Mouse (Mus musculus) CH12.LX (cell line): ENCODE results near the gene Zfhx3. TPM values are rescaled to one million over a fixed set of nuclear protein-coding genes. Genes with fewer than 3 reads are reported as not detected.

Experiments
- DNase-seq: peaks from one replicate; pipeline ENCODE4 v3.0.0-alpha.2; 2013; ENCODE audit errors: extremely low read depth
- H3K27ac ChIP-seq: 2 replicates; pipeline ENCODE4 v1.5.1; 2012; ENCODE audit warnings: low read depth, mild to moderate bottlenecking, control low read depth, moderate library complexity; ENCODE audit not compliant: insufficient read depth
- H3K27me3 ChIP-seq: replicated peaks from 2 replicates; pipeline ENCODE3; 2012; ENCODE audit warnings: inconsistent platforms
- H3K36me3 ChIP-seq, 2 experiments: replicated peaks in 1 of 2; 2 replicates each; pipeline versions ENCODE3 to v1.6.1; 2012; ENCODE audit warnings: inconsistent platforms in 1 of 2, low read length in 1 of 2, mild to moderate bottlenecking in 1 of 2, mixed read lengths in 1 of 2, moderate library complexity in 1 of 2; ENCODE audit not compliant: control insufficient read depth in 1 of 2, insufficient read depth in 1 of 2
- H3K4me1 ChIP-seq, 2 experiments: 2 replicates each; pipeline ENCODE4 v1.6.1; 2012; ENCODE audit warnings: inconsistent platforms in 1 of 2, moderate library complexity in 1 of 2; ENCODE audit not compliant: insufficient read depth in 2 of 2, control insufficient read depth in 1 of 2
- H3K4me2 ChIP-seq: 2 replicates; pipeline ENCODE4 v1.6.1; 2012; ENCODE audit warnings: low read depth, mild to moderate bottlenecking, control low read depth; ENCODE audit not compliant: poor library complexity, insufficient read depth, severe bottlenecking
- H3K4me3 ChIP-seq, 3 experiments: fragments of 150-350 bp in 1 of 3; sonication (generic) in 1 of 3; replicated peaks in 1 of 3; 2 replicates each; pipeline versions ENCODE3 to v1.5.1; 2011 to 2012; ENCODE audit warnings: low read depth in 2 of 3, low read length in 2 of 3, mild to moderate bottlenecking in 2 of 3, moderate library complexity in 2 of 3, control low read depth in 1 of 3, improper control_type of control experiment in 1 of 3, inconsistent platforms in 1 of 3, mixed read lengths in 1 of 3; ENCODE audit not compliant: poor library complexity in 1 of 3
- H3K79me2 ChIP-seq: replicated peaks from 2 replicates; pipeline ENCODE4 v1.6.1; 2012; ENCODE audit warnings: mild to moderate bottlenecking, moderate library complexity; ENCODE audit not compliant: control insufficient read depth, poor library complexity, insufficient read depth, severe bottlenecking; ENCODE audit errors: extremely low read depth
- H3K9ac ChIP-seq: 2 replicates; pipeline ENCODE4 v1.6.1; 2012; ENCODE audit warnings: low read depth, mild to moderate bottlenecking, control low read depth, moderate library complexity; ENCODE audit not compliant: insufficient read depth
- H3K9me3 ChIP-seq: replicated peaks from 2 replicates; pipeline ENCODE3; 2012; ENCODE audit warnings: low read length, inconsistent platforms, mixed read lengths
- CHD1 ChIP-seq: IDR thresholded peaks from 2 replicates; pipeline ENCODE4 v1.6.1; 2012; ENCODE audit warnings: low read depth, low read length, improper control_type of control experiment, inconsistent platforms
- ELF1 ChIP-seq: IDR thresholded peaks from 2 replicates; pipeline ENCODE4 v1.6.1; 2014; ENCODE audit warnings: low read depth, mild to moderate bottlenecking, inconsistent platforms, low read length, improper control_type of control experiment
- EP300 ChIP-seq: IDR thresholded peaks from 2 replicates; pipeline ENCODE4 v1.6.1; 2011; ENCODE audit warnings: low read length, improper control_type of control experiment
- ETS1 ChIP-seq: conservative IDR thresholded peaks from 2 replicates; pipeline ENCODE4 v1.6.1; 2012; ENCODE audit warnings: low read depth, mild to moderate bottlenecking, inconsistent platforms, low read length, improper control_type of control experiment, moderate library complexity
- GABPA ChIP-seq: IDR thresholded peaks from 2 replicates; pipeline ENCODE4 v1.6.1; 2012; ENCODE audit warnings: low read depth, low read length, improper control_type of control experiment, inconsistent platforms; ENCODE audit not compliant: insufficient replicate concordance
- HCFC1 ChIP-seq: IDR thresholded peaks from 2 replicates; pipeline ENCODE4 v1.6.1; 2012; ENCODE audit warnings: low read depth, mild to moderate bottlenecking, inconsistent platforms, low read length, improper control_type of control experiment
- JUN ChIP-seq: IDR thresholded peaks from 2 replicates; pipeline ENCODE4 v1.6.1; 2011; ENCODE audit warnings: low read depth, mild to moderate bottlenecking, low read length, improper control_type of control experiment, moderate library complexity; ENCODE audit not compliant: insufficient read depth
- JUND ChIP-seq: conservative IDR thresholded peaks from 2 replicates; pipeline ENCODE4 v1.6.1; 2011; ENCODE audit warnings: low read depth, low read length, improper control_type of control experiment
- KAT2A ChIP-seq: IDR thresholded peaks from 2 replicates; pipeline ENCODE4 v1.6.1; 2012; ENCODE audit warnings: low read length, improper control_type of control experiment, inconsistent platforms; ENCODE audit not compliant: insufficient replicate concordance
- MAX ChIP-seq: IDR thresholded peaks from 2 replicates; pipeline ENCODE4 v1.6.1; 2011; ENCODE audit warnings: low read length, improper control_type of control experiment
- MAZ ChIP-seq: IDR thresholded peaks from 2 replicates; pipeline ENCODE4 v1.6.1; 2012; ENCODE audit warnings: low read depth, mild to moderate bottlenecking, inconsistent platforms, low read length, improper control_type of control experiment, moderate library complexity
- MYC ChIP-seq: IDR thresholded peaks from 2 replicates; pipeline ENCODE4 v1.6.1; 2011; ENCODE audit warnings: low read depth, mild to moderate bottlenecking, improper control_type of control experiment, low read length
- NELFE ChIP-seq: IDR thresholded peaks from 2 replicates; pipeline ENCODE4 v1.6.1; 2011; ENCODE audit warnings: low read depth, low read length, improper control_type of control experiment
- NRF1 ChIP-seq: IDR thresholded peaks from 2 replicates; pipeline ENCODE4 v1.6.1; 2014; ENCODE audit warnings: low read depth, mild to moderate bottlenecking, inconsistent platforms, low read length, improper control_type of control experiment, moderate library complexity
- POLR2A ChIP-seq: IDR thresholded peaks from 2 replicates; pipeline ENCODE4 v1.6.1; 2011; ENCODE audit warnings: low read depth, mild to moderate bottlenecking, improper control_type of control experiment, low read length
- POLR2AphosphoS2 ChIP-seq: IDR thresholded peaks from 2 replicates; pipeline ENCODE4 v1.6.1; 2011; ENCODE audit warnings: low read depth, low read length, improper control_type of control experiment
- RCOR1 ChIP-seq: conservative IDR thresholded peaks from 2 replicates; pipeline ENCODE4 v1.6.1; 2012; ENCODE audit warnings: low read depth, mild to moderate bottlenecking, inconsistent platforms, low read length, improper control_type of control experiment
- TBP ChIP-seq: conservative IDR thresholded peaks from 2 replicates; pipeline ENCODE4 v1.6.1; 2011; ENCODE audit warnings: low read depth, low read length, improper control_type of control experiment
- USF1 ChIP-seq: IDR thresholded peaks from 2 replicates; pipeline ENCODE4 v1.6.1; 2014; ENCODE audit warnings: low read depth, mild to moderate bottlenecking, inconsistent platforms, low read length, improper control_type of control experiment
- ZC3H11A ChIP-seq: IDR thresholded peaks from 2 replicates; pipeline ENCODE4 v1.6.1; 2012; ENCODE audit warnings: low read depth, mild to moderate bottlenecking, inconsistent platforms, low read length, improper control_type of control experiment
- ZKSCAN1 ChIP-seq: IDR thresholded peaks from 2 replicates; pipeline ENCODE4 v1.6.1; 2012; ENCODE audit warnings: low read depth, inconsistent platforms, low read length, improper control_type of control experiment, borderline replicate concordance
- ZMIZ1 ChIP-seq: IDR thresholded peaks from 2 replicates; pipeline ENCODE4 v1.6.1; 2012; ENCODE audit warnings: low read depth, mild to moderate bottlenecking, inconsistent platforms, low read length, improper control_type of control experiment
- dilution Hi-C: fragments of 300-500 bp; cut with MboI; formaldehyde crosslinking; loops from 2 replicates; pipeline ENCODE4 v1.14.3; 2020; ENCODE audit warnings: low sequenced_read_pairs; ENCODE audit not compliant: extremely low pct_unique_long_range_greater_than_20kb, extremely low pct_ligation_motif_present
- in situ Hi-C: fragments of 300-500 bp; cut with MboI; formaldehyde crosslinking; loops from 3 replicates; pipeline ENCODE4 v1.14.3; 2019; ENCODE audit warnings: low sequenced_read_pairs, low pct_ligation_motif_present, low pct_unique_long_range_greater_than_20kb, mixed read lengths
- polyA plus RNA-seq: library from polyadenylated mRNA; unstranded; fragments of >175 nt; gene quantifications from 2 replicates; pipeline ENCODE4 v1.2.1, GENCODE M21; 2012; ENCODE audit warnings: low read depth; ENCODE audit not compliant: insufficient read length
- total RNA-seq, 2 experiments: library from RNA; depleted of rRNA; stranded (reverse); fragments of 300-350 nt in 1 of 2; fragments of >200 nt in 1 of 2; gene quantifications; 2 replicates each; pipeline ENCODE4 v1.2.3; 2012 to 2014

Gene Zfhx3
- total and polyA plus RNA-seq, 3 experiments, result 0.05 to 0.76 (median 0.68) TPM

DNA sequence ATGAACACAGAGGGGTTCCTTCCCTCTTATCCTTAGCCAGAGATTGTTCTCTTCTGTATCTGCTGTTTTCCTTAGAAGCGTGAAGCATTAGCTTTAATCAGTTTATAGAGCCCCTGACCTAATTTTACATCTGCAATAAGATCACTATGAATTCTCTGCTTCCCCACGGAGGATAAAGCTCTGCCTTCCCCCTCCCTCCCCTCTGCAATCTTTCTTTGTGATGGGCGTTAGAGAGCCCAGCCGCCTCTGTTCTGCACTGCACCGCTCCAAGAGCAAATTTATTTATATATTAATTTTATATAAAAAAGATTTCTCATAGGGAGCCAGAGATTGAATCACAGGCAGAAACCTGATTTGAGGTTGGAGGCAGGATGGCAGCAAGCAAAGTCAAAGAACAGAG is 113.8 kb downstream of the Zfhx3 start:
- Histone ChIP-seq H3K9me3 (no peaks in the 10 kb centered on the region), H3K9ac (no peak overlapping the region), H3K79me2 (no peaks in the 10 kb centered on the region), H3K4me3 (no peak overlapping the region), H3K27ac (no peak overlapping the region), H3K27me3 (no peaks in the 10 kb centered on the region), H3K4me1 (peaks cover 0 to 4% of the 10 kb centered on the region in 2 experiments; a peak in 1 of 4 replicates), H3K36me3 (no peaks in the 10 kb centered on the region), H3K4me2 (no peak overlapping the region)
- DNase-seq, result no peak
- dilution Hi-C loops (no loop called here), in situ Hi-C loops (no loop called here)
- TF ChIP-seq MAX (no peak), MYC (no peak), USF1 (no peak), EP300 (no peak), ETS1 (no peak), ELF1 (no peak), TBP (no peak), RCOR1 (no peak), JUN (no peak), POLR2A (no peak), KAT2A (no peak), ZMIZ1 (no peak), MAZ (no peak), NRF1 (no peak), NELFE (no peak), CHD1 (no peak)

GRCm38 (mm10) chr8:108061972-108062371 is 119.5 kb downstream of the Zfhx3 start:
- no peaks in the 10 kb centered on the region for H3K36me3 ChIP-seq
- H3K4me3 ChIP-seq, result no peak overlapping the region
- H3K9me3 ChIP-seq, result no peaks in the 10 kb centered on the region

More at GRCm38 (mm10) chr8:108061972-108062371, 119.5 kb downstream of the Zfhx3 start:
- dilution Hi-C loops, result no loop called here
- no peak overlapping the region for H3K4me2 ChIP-seq
- H3K27ac ChIP-seq, result no peak overlapping the region
- H3K79me2 ChIP-seq, result no peaks in the 10 kb centered on the region
- H3K4me1 ChIP-seq, result no peaks in the 10 kb centered on the region
- in situ Hi-C loops, result no loop called here
- no peaks in the 10 kb centered on the region for H3K27me3 ChIP-seq
- no peak for DNase-seq
- H3K9ac ChIP-seq, result no peak overlapping the region
- TF ChIP-seq POLR2A (no peak), ZC3H11A (no peak), POLR2AphosphoS2 (no peak), GABPA (no peak), HCFC1 (no peak), MAZ (no peak), ZKSCAN1 (no peak), CHD1 (no peak), TBP (no peak), JUND (no peak), ETS1 (no peak)
- TF ChIP-seq, all 38 proteins: peak for 0
